Mouse (Mus musculus) adipocyte (in vitro differentiated cells): ENCODE results near the gene Chil4.

ENCODE experiments used
- DNase-seq: peaks from one replicate; pipeline ENCODE4 v3.0.0-alpha.2; 2016; ENCODE audit warnings: low spot score

The Chil4 gene

DNA sequence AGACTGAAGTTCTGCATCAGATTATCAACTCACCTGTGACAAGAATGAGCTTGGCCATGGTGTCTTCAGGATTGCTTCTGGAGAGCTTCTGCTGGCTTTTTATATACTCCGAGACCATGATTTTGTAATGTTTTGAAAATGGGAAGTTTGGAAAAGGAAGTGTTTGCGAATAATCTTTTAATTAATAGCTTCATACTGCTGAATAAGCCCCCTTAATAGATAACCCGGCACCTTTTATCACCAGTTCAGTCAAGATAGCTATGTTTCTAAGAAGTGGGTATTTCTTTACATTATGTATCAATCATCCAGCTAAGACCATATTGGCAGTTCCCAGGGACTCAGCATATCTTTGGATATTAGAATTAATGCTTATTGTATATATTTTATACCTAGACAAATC is 51.8 kb downstream of the Chil4 start, which contains the start of gene Chil3:
Gene Chil3, minus strand, starts transcription at position 101 of the 400 bp plus-strand sequence.
- DNase-seq, result no peak

DNA sequence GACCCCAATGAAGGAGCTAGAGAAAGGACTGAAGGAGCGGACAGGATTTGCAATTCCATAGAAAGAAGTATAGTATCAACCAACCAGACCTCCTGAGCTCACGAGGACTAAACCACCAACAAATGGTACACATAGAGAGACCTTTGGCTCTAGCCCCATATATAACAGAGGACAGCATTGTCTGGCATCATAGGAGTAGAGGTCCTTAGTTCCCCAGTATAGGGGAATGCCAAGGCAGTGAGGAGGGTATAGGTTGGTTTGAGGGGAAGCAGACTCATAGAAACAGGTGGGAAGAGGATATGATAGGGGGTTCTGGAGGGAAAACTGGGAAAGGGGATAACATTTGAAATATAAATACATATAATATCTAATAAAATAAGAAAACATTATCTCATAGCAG is 64.9 kb downstream of the Chil4 start:
- DNase-seq, result no peak
